ENCODE assay signal across 8 mouse cellular contexts in genomic region chr1:133385506-133385905, GRCm38 (mm10). TPM values are rescaled to one million over a fixed set of nuclear protein-coding genes. Genes with fewer than 3 reads are reported as not detected.
DNase-seq lines count a peak whose midpoint lies in the region; ATAC-seq and TF ChIP-seq lines count a peak whose summit lies in the region.

No protein-coding gene starts in this region.

- no peak overlapping the region for H3K4me2 ChIP-seq in kidney, embryonic 14.5 days (replicated peaks; ENCODE audit: low read depth, low read length)
- H3K4me2 ChIP-seq in hindbrain, embryonic 13.5 days = peak overlapping the region; percentile 25; the same call in 1 of the 2 replicates

- H3K9ac ChIP-seq in kidney, embryonic 14.5 days (ENCODE audit: low read depth, low read length) = no peak overlapping the region
- peak overlapping the region; percentile 58 for H3K9ac ChIP-seq in hindbrain, embryonic 13.5 days

- H3K4me1 ChIP-seq in kidney, adult 2 months (ENCODE audit: control insufficient read depth, insufficient read depth, low read length) = no peaks in the 10 kb centered on the region
- H3K4me1 ChIP-seq in kidney, embryonic 14.5 days (ENCODE audit: control insufficient read depth, insufficient read depth, low read length) = no peaks in the 10 kb centered on the region
- peaks cover 21% of the 10 kb centered on the region for H3K4me1 ChIP-seq in hindbrain, embryonic 13.5 days (replicated peaks)

- 0 out of 2 replicates have a peak overlapping the region, but pooled peaks have one; percentile 1 for H3K27ac ChIP-seq in kidney, adult 2 months (ENCODE audit: insufficient read depth, low read depth, low read length)
- H3K27ac ChIP-seq in kidney, embryonic 14.5 days (ENCODE audit: low read depth, low read length) = no peak overlapping the region
- H3K27ac ChIP-seq in hindbrain, embryonic 13.5 days = peak overlapping the region; percentile 40; the same call in 1 of the 2 replicates

- 35% methylated on average over 9 of the region's 9 CpGs for WGBS in kidney, adult 2 months
- 45% methylated on average over 9 of the region's 9 CpGs for WGBS in kidney, embryonic 14.5 days
- 35% methylated on average over 9 of the region's 9 CpGs for WGBS in hindbrain, embryonic 13.5 days

- ATAC-seq in kidney, embryonic 14.5 days (ENCODE audit: low FRiP score, low TSS enrichment) = no peak
- ATAC-seq in hindbrain, embryonic 13.5 days (ENCODE audit: low FRiP score) = 0 out of 2 replicates have a peak, but pooled peaks have one; percentile 7

- intact Hi-C loops in left cerebral cortex, postnatal 25 days (cut with DNase I) = loop anchor here (2.0 to 5.0 kb wide), 2 partner anchors 37 to 107 kb away; no protein-coding TSS in a partner anchor

- H3K9me3 ChIP-seq in kidney, embryonic 14.5 days (ENCODE audit: control insufficient read depth, low read length) = no peaks in the 10 kb centered on the region
- no peaks in the 10 kb centered on the region for H3K9me3 ChIP-seq in hindbrain, embryonic 13.5 days

- no peak overlapping the region for H3K4me3 ChIP-seq in kidney, adult 2 months (ENCODE audit: insufficient read depth, low read depth, low read length)
- H3K4me3 ChIP-seq in kidney, embryonic 14.5 days (ENCODE audit: low read length) = no peak overlapping the region
- H3K4me3 ChIP-seq in hindbrain, embryonic 13.5 days = no peak overlapping the region

- no peaks in the 10 kb centered on the region for H3K27me3 ChIP-seq in kidney, adult 2 months (replicated peaks; ENCODE audit: control insufficient read depth, insufficient read depth, low read length)
- H3K27me3 ChIP-seq in kidney, embryonic 14.5 days (ENCODE audit: control insufficient read depth, insufficient read depth, low read length) = no peaks in the 10 kb centered on the region
- H3K27me3 ChIP-seq in hindbrain, embryonic 13.5 days = no peaks in the 10 kb centered on the region

- peak; percentile 94 for TF ChIP-seq CTCF in kidney, adult 2 months (conservative IDR thresholded peaks at IDR 0.05; ENCODE audit: insufficient read depth, insufficient read length, low read depth, low read length)

- peak; percentile 82 for DNase-seq in kidney, adult 2 months
- DNase-seq in cerebellum, adult 9-10 months = peak; percentile 21
- peak; percentile 38 to 53 for DNase-seq in frontal cortex, postnatal 14 days (ENCODE audit: low spot score in 2 of 2)
- DNase-seq in left cerebral cortex, postnatal 25 days (ENCODE audit: low spot score in 2 of 2) = peak; percentile 51 to 53
- peak; percentile 80 for DNase-seq in mesoderm, embryonic 11.5 days (ENCODE audit: low read depth, low spot score)
- peak; percentile 56 to 77 for DNase-seq in spleen, postnatal 14 days (ENCODE audit: low spot score in 2 of 2)

- H3K36me3 ChIP-seq in kidney, adult 2 months (ENCODE audit: control insufficient read depth, insufficient read depth, low read length) = no peaks in the 10 kb centered on the region; the same call in none of the 2 replicates
- H3K36me3 ChIP-seq in kidney, embryonic 14.5 days (ENCODE audit: control insufficient read depth, insufficient read depth, low read length) = peaks cover 74% of the 10 kb centered on the region
- H3K36me3 ChIP-seq in hindbrain, embryonic 13.5 days = peaks cover 39% of the 10 kb centered on the region

- no peak for TF ChIP-seq POLR2A in kidney, adult 2 months (IDR thresholded peaks at IDR 0.05; ENCODE audit: low read depth, low read length)

RNA-seq across cellular contexts. Expression of gene Etnk2, which starts 22.1 kb away (rescaled TPM):
- 5.4 and 5.6 TPM in 2 replicates for polyA plus RNA-seq in kidney, adult 2 months (2012; rRNA removed)
- polyA plus RNA-seq in kidney, embryonic 14.5 days (2014; fragmentation: Nextera tagmentation; extraction: Ambion mirVana) = 1.7 and 2.0 TPM in 2 replicates
- 9.9 and 10.3 TPM in 2 replicates for polyA plus RNA-seq in hindbrain, embryonic 13.5 days (2015; fragmentation: Nextera tagmentation; extraction: Ambion mirVana)
- 1 to 10 TPM; 8.0 to 8.1 TPM for total RNA-seq in left cerebral cortex, postnatal 25 days (2021)

RNA-seq across cellular contexts. Expression of gene Ren1, which starts 35.2 kb away (rescaled TPM):
- 187 and 262 TPM in 2 replicates for polyA plus RNA-seq in kidney, adult 2 months (2012; rRNA removed)
- polyA plus RNA-seq in kidney, embryonic 14.5 days (2014; fragmentation: Nextera tagmentation; extraction: Ambion mirVana) = 50.2 and 92.1 TPM in 2 replicates
- polyA plus RNA-seq in hindbrain, embryonic 13.5 days (2015; fragmentation: Nextera tagmentation; extraction: Ambion mirVana) = 3.7 and 4.2 TPM in 2 replicates
- not detected for total RNA-seq in left cerebral cortex, postnatal 25 days (2021)

RNA-seq across cellular contexts. Expression of gene Sox13, which starts 38.7 kb away (rescaled TPM):
- polyA plus RNA-seq in kidney, adult 2 months (2012; rRNA removed) = 46.7 and 51.2 TPM in 2 replicates
- polyA plus RNA-seq in kidney, embryonic 14.5 days (2014; fragmentation: Nextera tagmentation; extraction: Ambion mirVana) = 13.8 and 16.2 TPM in 2 replicates
- polyA plus RNA-seq in hindbrain, embryonic 13.5 days (2015; fragmentation: Nextera tagmentation; extraction: Ambion mirVana) = 7.9 and 8.0 TPM in 2 replicates
- 10 to 100 TPM in 1 of 2 experiments, 1 to 10 TPM in 1; 7.6 to 11.0 TPM for total RNA-seq in left cerebral cortex, postnatal 25 days (2021)

Comparison
In these comparisons a context has a peak if more than half of its experiments do, and no peak if none do; other contexts are left out.
1. DNase-seq: peak in every context shown above with its lines; median percentile 82 in kidney, adult 2 months; 80 in mesoderm, embryonic 11.5 days; 66 in spleen, postnatal 14 days; 52 in left cerebral cortex, postnatal 25 days; 46 in frontal cortex, postnatal 14 days; 21 in cerebellum, adult 9-10 months.